Mouse (Mus musculus): ENCODE results near the gene Bmi1. TPM values are rescaled to one million over a fixed set of nuclear protein-coding genes. Genes with fewer than 3 reads are reported as not detected.

Bmi1 gene
- 604 TPM for polyA plus RNA-seq (2014; fragmentation: Illumina TruSeq; extraction: RNeasy Lipid Tissue Mini Kit (QIAGEN cat#74804); ENCODE audit: low read depth, low replicate concordance)

DNA sequence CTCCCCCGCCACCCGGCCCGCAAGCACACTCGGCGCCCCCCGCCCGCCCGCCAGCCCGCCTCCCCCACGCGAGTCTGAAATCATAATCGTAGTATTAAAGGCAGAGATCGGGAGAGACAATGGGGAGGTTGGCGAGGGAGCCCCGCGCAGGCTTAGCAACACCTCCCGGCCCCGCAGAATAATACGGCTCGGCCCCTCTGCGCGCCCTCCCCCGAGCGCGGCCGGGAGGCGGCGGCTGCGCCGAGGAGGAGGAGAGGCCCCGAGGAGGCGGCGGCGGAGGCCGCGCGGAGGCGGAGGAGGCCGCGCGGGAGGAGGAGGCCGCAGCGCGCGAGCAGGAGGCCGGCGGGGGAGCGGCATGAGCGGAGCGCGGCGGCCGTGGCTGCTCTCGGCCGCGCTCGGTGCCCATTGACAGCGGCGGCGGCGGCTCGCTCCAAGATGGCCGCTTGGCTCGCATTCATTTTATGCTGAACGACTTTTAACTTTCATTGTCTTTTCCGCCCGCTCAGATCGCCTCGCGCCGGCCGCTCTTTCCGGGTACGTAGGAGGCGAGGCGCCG, at the start of gene Bmi1:
Gene Bmi1, plus strand, starts transcription at position 83 of the 556 bp plus-strand sequence.

GRCm38 (mm10) chr2:18672133-18672765, 4.6 kb upstream of the Bmi1 start, which contains the start of gene Commd3:
TSS of gene Commd3 (plus strand) at chr2:18672384.

DNA sequence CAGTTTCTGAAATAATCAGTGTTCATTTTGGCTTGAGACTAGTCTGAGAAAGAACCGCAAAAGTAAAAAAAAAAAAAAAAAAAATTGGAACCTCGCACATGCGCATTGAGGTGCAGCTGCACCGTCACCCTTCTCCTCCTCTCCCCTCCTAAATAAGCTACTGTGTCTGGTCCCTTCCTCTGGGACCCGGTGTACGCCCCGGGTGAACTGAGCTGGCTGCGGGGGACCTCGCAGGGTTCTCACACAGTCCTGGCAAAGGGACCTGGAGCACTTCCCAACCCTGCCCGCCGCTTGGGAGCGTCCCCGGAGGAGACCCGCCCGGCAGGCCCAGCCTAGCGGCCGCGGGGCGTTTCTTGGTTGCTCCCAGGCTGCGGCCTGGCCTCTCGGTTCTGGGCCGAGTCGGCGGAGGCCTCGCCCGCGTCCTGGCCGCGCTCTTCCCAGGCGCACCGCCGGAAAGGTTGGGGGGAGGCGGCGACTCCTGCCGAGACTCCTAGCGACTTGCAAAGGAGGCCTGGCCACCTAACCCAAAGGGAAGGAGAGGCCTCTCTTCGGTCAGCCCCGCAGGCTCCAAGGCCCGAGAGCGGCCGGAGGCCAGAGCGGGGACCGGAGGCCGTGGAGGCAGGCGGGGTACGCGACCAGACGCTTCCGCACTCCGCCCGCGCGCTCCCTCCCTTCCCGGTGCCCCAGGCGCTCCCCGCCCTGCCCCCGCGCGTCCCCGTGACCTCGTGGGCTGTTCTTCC, 17.2 kb downstream of the Bmi1 start, which contains the start of gene Spag6:
Gene Spag6, plus strand, starts transcription at position 162 of the 740 bp plus-strand sequence.

Other genes with a start within 250 kb of the Bmi1 start
- 231 TPM for gene Commd3, start 4.6 kb upstream of the Bmi1 start, polyA plus RNA-seq (2014; fragmentation: Illumina TruSeq; extraction: RNeasy Lipid Tissue Mini Kit (QIAGEN cat#74804); ENCODE audit: low read depth, low replicate concordance)
- 66.8 TPM for gene Spag6, start 17.0 kb downstream of the Bmi1 start, polyA plus RNA-seq (2014; fragmentation: Illumina TruSeq; extraction: RNeasy Lipid Tissue Mini Kit (QIAGEN cat#74804); ENCODE audit: low read depth, low replicate concordance)